Mouse (Mus musculus) spleen, adult 2 months (tissue): ENCODE data around the gene Crym. TPM values are rescaled to one million over a fixed set of nuclear protein-coding genes. Genes with fewer than 3 reads are reported as not detected.

Experiments used
- DNase-seq, 2 experiments: peaks; one replicate each; pipeline versions ENCODE4 v3.0.0 to v3.0.0-alpha.2; 2012 to 2021; ENCODE audit warnings: low spot score in 2 of 2, low read depth in 1 of 2
- H3K27ac ChIP-seq: fragments of 200-500 bp; 2 replicates; pipeline ENCODE4 v1.5.1; 2012; ENCODE audit warnings: low read length, inconsistent platforms; ENCODE audit not compliant: insufficient read depth
- H3K27me3 ChIP-seq: fragments of 200-500 bp; 2 replicates; pipeline ENCODE4 v1.6.1; 2012; ENCODE audit warnings: mild to moderate bottlenecking, moderate library complexity, low read length, inconsistent platforms; ENCODE audit not compliant: control insufficient read depth, insufficient read depth
- H3K36me3 ChIP-seq: fragments of 200-500 bp; 2 replicates; pipeline ENCODE4 v1.6.1; 2012; ENCODE audit warnings: mild to moderate bottlenecking, low read length, inconsistent platforms; ENCODE audit not compliant: control insufficient read depth, insufficient read depth
- H3K4me1 ChIP-seq: fragments of 200-500 bp; 2 replicates; pipeline ENCODE4 v1.6.1; 2011; ENCODE audit warnings: inconsistent platforms; ENCODE audit not compliant: control insufficient read depth, insufficient read depth, insufficient read length
- H3K4me3 ChIP-seq: fragments of 200-500 bp; 2 replicates; pipeline ENCODE4 v1.5.1; 2011; ENCODE audit warnings: mild to moderate bottlenecking, inconsistent platforms; ENCODE audit not compliant: insufficient read depth, insufficient read length; ENCODE audit errors: extremely low read depth
- CTCF ChIP-seq: fragments of 200-500 bp; IDR thresholded peaks from 2 replicates; pipeline ENCODE4 v1.5.1; 2011; ENCODE audit warnings: mild to moderate bottlenecking, inconsistent platforms; ENCODE audit not compliant: insufficient read depth, insufficient read length, insufficient replicate concordance; ENCODE audit errors: extremely low read depth
- POLR2A ChIP-seq: fragments of 200-500 bp; IDR thresholded peaks from 2 replicates; pipeline ENCODE4 v1.6.1; 2011; ENCODE audit warnings: low read depth, low read length, inconsistent platforms
- WGBS: fragments of 180-500 bp; shearing (Covaris S2); methylation state at CpG from one replicate; pipeline ENCODE4 v1.1.7; 2018; 5-methylcytosine and 5-hydroxymethylcytosine counted together
- polyA plus RNA-seq: library from polyadenylated mRNA; depleted of rRNA; stranded (reverse); fragments of >200 nt; gene quantifications from 2 replicates; pipeline ENCODE4 v1.2.3, GENCODE M21; 2012; rRNA removed

Gene Crym
- polyA plus RNA-seq, 1 experiment = 1.6 TPM

DNA sequence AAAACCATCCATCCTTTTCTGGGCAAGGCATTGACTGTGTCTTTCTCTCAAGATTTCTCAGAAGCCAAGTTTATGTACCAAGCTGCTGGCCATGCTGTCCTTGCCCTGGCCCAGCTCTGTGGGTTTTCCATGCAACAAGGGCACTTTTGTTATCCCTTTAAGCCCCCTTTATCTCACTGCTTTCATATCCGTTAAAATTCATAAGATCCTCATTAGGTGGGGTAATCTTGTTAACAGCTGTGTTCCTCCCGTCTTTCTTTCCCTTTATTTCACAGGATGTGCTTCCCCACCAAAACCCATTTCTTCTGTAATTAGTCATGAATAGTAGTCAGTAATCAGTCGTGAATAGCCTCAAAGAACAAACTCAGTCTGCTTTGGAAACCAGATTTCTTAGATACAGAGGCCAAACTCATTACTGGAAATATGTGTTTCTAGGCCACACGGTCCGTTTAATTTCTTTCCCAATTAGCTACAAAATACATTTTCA is 44.3 kb downstream of the Crym start:
- Histone ChIP-seq H3K4me3 (no peak overlapping the region), H3K4me1 (no peaks in the 10 kb centered on the region), H3K27ac (no peak overlapping the region), H3K27me3 (no peaks in the 10 kb centered on the region), H3K36me3 (no peaks in the 10 kb centered on the region)
- 67% methylated on average over 5 of the region's 5 CpGs for WGBS
- DNase-seq = no peak
- TF ChIP-seq CTCF (no peak), POLR2A (no peak)

DNA sequence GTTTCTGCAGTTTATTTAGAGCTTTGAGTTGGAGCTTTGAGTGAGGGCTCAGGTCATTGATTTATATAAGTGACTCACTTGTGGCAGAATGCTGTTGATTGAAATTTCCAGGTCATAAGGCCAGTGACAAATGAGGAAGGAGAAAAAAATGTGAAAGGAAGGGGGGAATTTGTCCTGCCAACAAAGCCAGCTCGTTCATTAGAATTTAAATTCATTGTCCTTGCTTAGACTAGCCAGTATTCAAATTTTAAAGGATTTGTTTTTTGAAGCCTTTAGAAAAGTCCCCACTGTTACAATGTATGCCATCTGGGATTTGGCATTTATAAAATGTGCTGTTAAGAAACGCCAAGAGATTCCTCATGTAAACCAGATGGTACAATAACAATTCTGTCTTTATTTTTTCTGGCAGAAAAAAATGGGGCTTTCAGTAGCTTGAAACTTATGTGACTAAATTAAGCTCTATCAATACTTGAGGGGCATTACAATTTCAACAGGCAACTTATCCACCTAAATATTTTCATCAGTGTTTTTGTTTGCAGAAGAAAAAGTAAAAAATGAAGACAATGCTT is 45.0 kb downstream of the Crym start:
- Histone ChIP-seq H3K4me1 (no peaks in the 10 kb centered on the region), H3K27ac (no peak overlapping the region), H3K36me3 (no peaks in the 10 kb centered on the region), H3K27me3 (no peaks in the 10 kb centered on the region), H3K4me3 (no peak overlapping the region)
- no peak for DNase-seq
- WGBS = 42% methylated on average over 2 of the region's 2 CpGs
- TF ChIP-seq CTCF (no peak), POLR2A (no peak)

DNA sequence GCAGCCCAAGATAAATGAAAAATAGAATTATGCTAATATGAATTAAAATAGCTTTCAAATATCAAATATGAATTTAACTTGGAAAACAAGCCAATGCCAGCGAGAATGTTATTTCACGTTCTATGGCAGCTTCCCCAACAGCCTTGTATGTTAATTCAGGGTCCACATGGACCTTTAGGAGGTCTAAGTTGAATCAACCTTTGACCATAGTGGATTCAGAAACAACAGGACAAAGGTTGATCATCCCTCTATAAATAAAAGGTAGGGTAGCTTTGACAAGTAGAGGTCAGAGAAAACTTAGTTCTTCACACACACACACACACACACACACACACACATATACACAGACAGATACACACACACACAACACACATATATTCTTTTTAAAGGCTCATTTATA is 51.0 kb downstream of the Crym start:
- WGBS = 86% methylated on average over 2 of the region's 2 CpGs

DNA sequence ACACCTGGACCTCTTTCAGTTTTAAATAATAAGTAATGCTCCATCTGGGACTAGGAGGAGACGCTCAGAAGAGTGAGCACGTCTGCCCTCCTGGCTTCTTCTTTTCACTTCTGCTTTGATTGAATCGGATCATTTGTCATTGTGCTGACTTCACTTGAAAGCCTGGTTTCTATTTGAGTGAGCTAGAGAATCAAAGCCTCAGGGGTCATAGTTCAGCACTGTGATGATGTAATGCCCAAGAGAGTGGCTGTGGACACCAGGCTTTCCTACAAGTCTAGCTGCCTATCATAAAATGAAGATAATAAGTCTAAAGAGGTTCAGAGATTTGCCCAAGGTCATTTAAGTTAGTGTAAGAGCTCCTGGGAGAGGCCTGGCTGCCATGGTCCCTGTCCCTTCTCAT is 51.7 kb downstream of the Crym start:
- Histone ChIP-seq H3K4me3 (no peak overlapping the region), H3K36me3 (no peaks in the 10 kb centered on the region), H3K4me1 (no peaks in the 10 kb centered on the region), H3K27me3 (no peaks in the 10 kb centered on the region), H3K27ac (no peak overlapping the region)
- WGBS = 38% methylated on average over 3 of the region's 3 CpGs
- no peak for TF ChIP-seq POLR2A
- TF ChIP-seq CTCF = no peak
- no peak for DNase-seq

More for the DNA sequence above, 51.0 kb downstream of the Crym start:
- no peak overlapping the region for H3K27ac ChIP-seq
- H3K4me3 ChIP-seq = no peak overlapping the region
- TF ChIP-seq POLR2A (no peak), CTCF (no peak)
- H3K4me1 ChIP-seq = no peaks in the 10 kb centered on the region
- no peaks in the 10 kb centered on the region for H3K36me3 ChIP-seq
- no peak for DNase-seq
- no peaks in the 10 kb centered on the region for H3K27me3 ChIP-seq

DNA sequence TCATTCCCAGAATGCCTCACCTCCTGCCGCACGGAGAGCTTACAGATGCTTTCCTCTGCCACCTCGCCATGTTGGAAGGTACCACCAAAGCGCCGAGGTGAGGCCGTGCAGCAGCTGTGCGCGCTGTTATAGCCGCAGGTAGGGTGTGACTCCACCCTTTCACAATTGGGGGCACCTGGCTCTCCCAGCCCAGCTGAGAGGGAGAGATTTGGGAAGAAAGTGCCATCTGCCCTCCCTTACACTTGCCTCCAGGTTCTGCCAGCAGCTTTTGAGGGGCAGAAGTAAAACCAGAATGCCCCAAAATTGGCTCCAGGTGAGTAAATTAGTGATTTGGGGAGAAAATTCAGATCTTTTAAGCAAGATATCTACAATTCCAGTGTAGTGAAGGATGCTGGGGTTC is 56.7 kb downstream of the Crym start, which contains the start of gene Zp2:
Zp2 (minus strand) TSS at position 101 of the 400 bp plus-strand sequence.
- H3K4me3 ChIP-seq = no peak within 1 kb of the TSS
- H3K27me3 ChIP-seq = no peaks in the 10 kb centered on the region
- H3K27ac ChIP-seq = no peak within 1 kb of the TSS
- TF ChIP-seq CTCF = no peak
- TF ChIP-seq POLR2A = no peak
- 84% methylated on average over 9 of the region's 9 CpGs for WGBS
- no peaks in the 10 kb centered on the region for H3K4me1 ChIP-seq
- DNase-seq = no peak
- H3K36me3 ChIP-seq = no peaks in the 10 kb centered on the region

DNA sequence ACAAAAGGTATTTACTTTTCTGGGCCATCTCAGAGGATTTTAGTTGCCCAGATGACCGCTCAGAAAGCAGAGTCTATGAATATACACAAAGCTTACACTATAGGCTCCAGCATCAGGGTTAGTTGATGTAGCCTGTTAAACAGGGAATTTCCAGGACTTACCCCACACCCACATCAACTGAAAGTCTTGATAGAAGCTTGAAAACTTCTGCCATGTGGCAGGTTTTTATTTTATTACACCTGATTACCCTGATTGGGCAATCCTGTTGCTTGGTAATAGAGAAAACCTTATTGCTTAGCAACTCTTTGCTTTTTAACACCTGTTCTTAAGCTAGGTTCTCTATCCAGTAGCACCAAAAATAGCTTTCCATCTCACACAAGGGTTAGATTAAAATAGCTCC is 59.2 kb downstream of the Crym start:
- DNase-seq = no peak
- WGBS = 91% methylated on average over 1 of the region's 1 CpGs
- TF ChIP-seq CTCF (no peak), POLR2A (no peak)
- Histone ChIP-seq H3K27me3 (no peaks in the 10 kb centered on the region), H3K27ac (no peak overlapping the region), H3K4me1 (no peaks in the 10 kb centered on the region), H3K4me3 (no peak overlapping the region), H3K36me3 (no peaks in the 10 kb centered on the region)

Other genes starting within 250 kb of the Crym start
- not detected in 2 replicates for gene Dnah3, start 106.8 kb downstream of the Crym start, polyA plus RNA-seq
- 5.7 TPM in 2 replicates for gene Tmem159, start 99.8 kb downstream of the Crym start, polyA plus RNA-seq
- gene Zp2, start 56.8 kb downstream of the Crym start, polyA plus RNA-seq = not detected in 2 replicates
- not detected in 2 replicates for gene Anks4b, start 28.3 kb downstream of the Crym start, polyA plus RNA-seq
- not detected in 2 replicates for gene Abca14, start 1.9 kb upstream of the Crym start, polyA plus RNA-seq
- gene Abca15, start 126.6 kb upstream of the Crym start, polyA plus RNA-seq = not detected in 2 replicates
- not detected in 2 replicates for gene Abca16, start 207.5 kb upstream of the Crym start, polyA plus RNA-seq